Mouse (Mus musculus) embryonic facial prominence, embryonic 14.5 days (tissue): Measurements from ENCODE around the gene Sox6. TPM values are rescaled to one million over a fixed set of nuclear protein-coding genes. Genes with fewer than 3 reads are reported as not detected.

Experiments
- ATAC-seq: fragments of 200-750 bp; cut with Nextera tagmentation; 2 replicates; pipeline ENCODE4 v1.8.0; 2017; ENCODE audit warnings: low read depth, moderate number of reproducible peaks, moderate TSS enrichment
- DNase-seq: peaks from one replicate; pipeline ENCODE4 v3.0.0-alpha.2; 2015; ENCODE audit warnings: low spot score
- H3K27ac ChIP-seq: fragments of 300-500 bp; sonication (generic); replicated peaks from 2 replicates; pipeline ENCODE4 v1.5.1; 2014; ENCODE audit warnings: low read depth, mild to moderate bottlenecking, low read length, moderate library complexity
- H3K27me3 ChIP-seq: fragments of 300-500 bp; sonication (generic); replicated peaks from 2 replicates; pipeline ENCODE4 v1.6.1; 2014; ENCODE audit warnings: low read length; ENCODE audit not compliant: control insufficient read depth, insufficient read depth
- H3K36me3 ChIP-seq: fragments of 300-500 bp; sonication (generic); 2 replicates; pipeline ENCODE4 v1.6.1; 2014; ENCODE audit warnings: low read length, mixed read lengths; ENCODE audit not compliant: control insufficient read depth, insufficient read depth
- H3K4me1 ChIP-seq: fragments of 300-500 bp; sonication (generic); 2 replicates; pipeline ENCODE4 v1.6.1; 2014; ENCODE audit warnings: antibody characterized with exemption, low read length; ENCODE audit not compliant: control insufficient read depth, insufficient read depth
- H3K4me2 ChIP-seq: fragments of 300-500 bp; sonication (generic); 2 replicates; pipeline ENCODE4 v1.6.1; 2014; ENCODE audit warnings: low read depth, mild to moderate bottlenecking, low read length, moderate library complexity, mixed read lengths
- H3K4me3 ChIP-seq: fragments of 300-500 bp; sonication (generic); 2 replicates; pipeline ENCODE4 v1.5.1; 2014; ENCODE audit warnings: low read depth, mild to moderate bottlenecking, low read length
- H3K9ac ChIP-seq: fragments of 300-500 bp; sonication (generic); 2 replicates; pipeline ENCODE4 v1.6.1; 2014; ENCODE audit warnings: low read depth, mild to moderate bottlenecking, low read length, moderate library complexity, mixed read lengths
- H3K9me3 ChIP-seq: fragments of 300-500 bp; sonication (generic); 2 replicates; pipeline ENCODE4 v1.6.1; 2016; ENCODE audit warnings: low read length; ENCODE audit not compliant: control insufficient read depth
- WGBS: fragments of 180-500 bp; shearing (Covaris S2); extraction: QIAGEN DNeasy Blood & Tissue Kit; methylation state at CpG from one replicate; pipeline ENCODE4 v1.1.7; 2014; 5-methylcytosine and 5-hydroxymethylcytosine counted together
- polyA plus RNA-seq: library from polyadenylated mRNA; unstranded; fragments of >200 nt; fragmentation: Nextera tagmentation; extraction: Ambion mirVana; gene quantifications from 2 replicates; pipeline ENCODE4 v1.2.1, GENCODE M21; 2014

The Sox6 gene
- polyA plus RNA-seq, 1 experiment from 2014 or later = 49.9 TPM

DNA sequence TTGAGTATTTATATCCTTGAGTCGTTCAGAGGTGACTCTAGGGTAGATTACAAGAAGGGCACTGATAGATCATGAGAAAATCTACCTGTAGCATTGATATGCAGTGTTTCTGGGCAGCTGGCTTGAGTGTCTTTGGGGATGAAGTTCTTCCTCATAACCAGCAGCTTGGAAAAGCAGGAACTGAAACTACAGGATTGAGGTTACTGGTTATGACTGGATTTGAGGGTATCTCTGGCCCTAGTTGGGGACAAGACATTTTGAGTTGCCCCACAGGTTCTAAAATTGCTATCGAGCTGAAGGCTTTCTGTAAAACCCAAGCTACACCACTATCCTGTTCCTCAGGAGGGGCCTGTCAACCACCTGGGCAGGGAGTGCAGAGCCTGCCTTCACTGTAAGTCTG, 314.2 kb downstream of the Sox6 start:
- no peak for DNase-seq
- Histone ChIP-seq H3K27me3 (no peaks in the 10 kb centered on the region), H3K27ac (no peak overlapping the region), H3K36me3 (no peaks in the 10 kb centered on the region), H3K4me2 (no peak overlapping the region), H3K9ac (no peak overlapping the region), H3K4me3 (no peak overlapping the region), H3K9me3 (no peaks in the 10 kb centered on the region), H3K4me1 (no peaks in the 10 kb centered on the region)
- ATAC-seq = no peak
- 80% methylated on average over 2 of the region's 2 CpGs for WGBS

DNA sequence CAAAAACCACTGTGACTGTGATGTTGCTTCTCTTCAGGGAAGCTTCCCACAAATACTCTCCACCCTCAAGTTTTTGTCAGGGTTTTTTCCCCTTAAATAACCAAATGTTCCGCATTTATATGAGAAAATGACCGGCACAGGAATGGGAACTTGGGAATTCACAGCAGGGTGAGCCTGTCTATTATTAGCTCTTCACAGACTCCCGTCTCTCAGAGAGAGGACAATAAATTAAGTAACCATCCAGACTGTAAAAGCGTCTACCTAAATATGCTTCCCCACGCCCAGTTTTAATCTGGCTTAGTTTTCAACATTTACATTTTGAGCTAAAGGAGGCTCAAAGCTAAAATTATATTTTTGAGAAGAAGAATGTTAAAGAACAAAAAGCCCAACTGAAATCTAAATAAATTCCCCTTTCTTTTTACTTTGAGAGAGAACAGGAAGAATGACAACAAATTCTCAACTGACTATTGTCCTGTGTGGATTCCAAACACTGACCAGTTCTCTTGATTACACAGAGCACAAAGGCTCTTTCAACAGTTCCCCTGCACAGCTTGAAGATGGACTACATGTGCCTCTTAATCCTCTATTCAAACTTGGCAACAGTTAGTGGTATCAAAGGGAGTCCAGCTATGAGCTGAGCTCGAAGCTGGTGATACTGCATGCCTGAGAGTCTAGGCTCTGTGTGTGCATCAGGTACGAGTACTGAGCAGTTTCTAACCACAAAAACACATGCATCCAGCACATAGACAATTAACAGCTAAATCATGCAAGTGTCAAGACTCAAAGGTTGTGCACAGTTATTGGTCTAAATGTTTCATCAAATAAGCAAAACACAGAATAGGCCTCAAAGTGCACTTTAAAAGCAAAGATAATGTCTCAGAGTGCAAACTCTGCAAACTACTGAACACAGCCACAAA, 316.7 kb downstream of the Sox6 start:
- Histone ChIP-seq H3K9ac (no peak overlapping the region), H3K27me3 (no peaks in the 10 kb centered on the region), H3K36me3 (no peaks in the 10 kb centered on the region), H3K4me1 (no peaks in the 10 kb centered on the region), H3K4me3 (no peak overlapping the region), H3K27ac (no peak overlapping the region), H3K9me3 (no peaks in the 10 kb centered on the region), H3K4me2 (no peak overlapping the region)
- ATAC-seq = peak; percentile 18; the same call in 1 of the 2 replicates
- WGBS = 29% methylated on average over 7 of the region's 7 CpGs
- DNase-seq = peak; percentile 43

DNA sequence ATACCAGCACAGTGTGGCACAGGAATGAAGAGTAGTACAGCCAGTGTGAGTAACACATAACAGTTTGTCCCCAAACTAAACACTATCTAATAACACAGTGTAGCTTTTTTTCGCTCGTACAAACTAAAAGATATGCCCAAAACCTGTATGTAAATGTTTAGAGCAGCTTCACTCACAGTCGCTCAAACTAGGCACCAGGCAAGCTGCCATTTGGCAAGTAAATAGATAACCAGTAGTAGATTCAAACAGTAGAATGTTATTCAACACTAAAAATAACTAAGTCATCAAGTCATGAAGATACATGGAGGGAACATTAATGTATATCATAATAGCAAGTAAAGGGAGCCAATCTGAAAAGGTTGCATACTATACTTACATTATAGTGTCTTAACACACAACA, 318.8 kb downstream of the Sox6 start:
- Histone ChIP-seq H3K9me3 (no peaks in the 10 kb centered on the region), H3K4me2 (no peak overlapping the region), H3K27ac (no peak overlapping the region), H3K4me3 (no peak overlapping the region), H3K27me3 (no peaks in the 10 kb centered on the region), H3K36me3 (no peaks in the 10 kb centered on the region), H3K4me1 (no peaks in the 10 kb centered on the region), H3K9ac (no peak overlapping the region)
- ATAC-seq = no peak
- no peak for DNase-seq
- 91% methylated on average over 3 of the region's 3 CpGs for WGBS

DNA sequence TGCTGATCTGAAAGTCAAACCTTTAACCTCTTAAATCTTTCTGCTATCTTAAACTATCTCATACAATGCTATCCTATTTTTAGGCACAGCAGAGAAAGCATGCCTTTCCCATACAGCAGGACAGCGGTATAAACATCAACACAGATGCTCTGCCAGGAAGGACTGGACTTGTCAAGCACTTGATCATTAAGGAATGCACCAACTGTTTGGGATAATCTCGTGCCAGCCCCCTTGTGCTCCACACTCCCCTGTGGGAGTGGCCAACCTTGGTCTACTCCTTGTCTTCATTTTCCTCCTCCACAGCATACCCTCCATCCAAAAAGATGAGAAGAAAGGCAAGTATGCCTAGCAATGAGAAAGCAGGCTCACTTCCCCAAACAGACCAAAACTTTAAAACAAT, 332.5 kb downstream of the Sox6 start:
- peak; percentile 73 for DNase-seq
- Histone ChIP-seq H3K27me3 (no peaks in the 10 kb centered on the region), H3K9ac (no peak overlapping the region), H3K4me3 (no peak overlapping the region), H3K36me3 (no peaks in the 10 kb centered on the region), H3K27ac (no peak overlapping the region), H3K4me1 (no peaks in the 10 kb centered on the region), H3K4me2 (no peak overlapping the region), H3K9me3 (no peaks in the 10 kb centered on the region)
- peak; percentile 81; the same call in 1 of the 2 replicates for ATAC-seq
- 20% methylated on average over 2 of the region's 2 CpGs for WGBS

DNA sequence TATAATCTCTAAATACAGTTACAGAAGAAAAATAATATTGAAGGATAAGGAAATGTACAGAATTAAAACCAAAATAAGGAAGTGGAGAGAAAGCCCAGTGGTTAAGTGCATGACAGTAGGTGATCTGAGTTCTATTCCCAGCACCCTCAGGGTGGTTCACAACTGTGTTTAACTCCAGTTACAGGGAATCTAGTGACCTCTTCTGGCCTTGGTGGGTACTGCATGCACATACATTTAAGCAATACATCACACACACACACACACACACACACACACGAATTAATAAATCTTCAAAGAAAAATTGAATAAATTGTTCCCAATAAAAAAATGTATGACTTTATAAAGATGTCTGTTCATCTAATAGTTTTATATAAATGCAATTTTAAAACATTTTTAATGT, 340.5 kb downstream of the Sox6 start:
- no peaks in the 10 kb centered on the region for H3K27me3 ChIP-seq
- H3K4me3 ChIP-seq = no peak overlapping the region
- no peak overlapping the region for H3K9ac ChIP-seq
- 0 out of 2 replicates have a peak, but pooled peaks cover 3% of the 10 kb centered on the region for H3K9me3 ChIP-seq
- ATAC-seq = no peak
- H3K36me3 ChIP-seq = no peaks in the 10 kb centered on the region
- WGBS = 86% methylated on average over 1 of the region's 1 CpGs
- no peak overlapping the region for H3K4me2 ChIP-seq
- H3K4me1 ChIP-seq = no peaks in the 10 kb centered on the region
- no peak overlapping the region for H3K27ac ChIP-seq
- no peak for DNase-seq

DNA sequence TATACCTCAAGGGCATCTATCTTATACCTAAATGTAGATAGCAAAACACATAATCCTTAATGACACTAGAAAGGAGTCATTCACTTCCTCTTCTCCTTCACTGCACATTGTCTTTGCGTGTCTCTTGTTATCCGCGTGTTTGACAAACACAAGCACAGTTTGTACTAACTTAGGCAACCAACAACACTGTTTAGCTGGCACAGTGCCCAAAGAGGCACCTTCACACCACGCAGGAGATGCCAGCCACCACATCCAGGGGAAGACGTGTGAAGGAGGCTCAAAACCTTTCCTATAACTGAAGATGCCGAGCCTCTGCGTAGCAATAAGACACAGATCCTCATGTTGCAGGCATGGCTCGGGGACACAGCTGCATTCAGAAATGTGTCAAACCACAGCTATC, 345.4 kb downstream of the Sox6 start:
- WGBS = 65% methylated on average over 8 of the region's 8 CpGs
- H3K4me2 ChIP-seq = no peak overlapping the region
- no peak overlapping the region for H3K9ac ChIP-seq
- ATAC-seq (no peak), DNase-seq (no peak)
- H3K27ac ChIP-seq = no peak overlapping the region
- no peaks in the 10 kb centered on the region for H3K4me1 ChIP-seq
- no peaks in the 10 kb centered on the region for H3K36me3 ChIP-seq
- 0 out of 2 replicates have a peak, but pooled peaks cover 3% of the 10 kb centered on the region for H3K9me3 ChIP-seq
- no peaks in the 10 kb centered on the region for H3K27me3 ChIP-seq
- no peak overlapping the region for H3K4me3 ChIP-seq

DNA sequence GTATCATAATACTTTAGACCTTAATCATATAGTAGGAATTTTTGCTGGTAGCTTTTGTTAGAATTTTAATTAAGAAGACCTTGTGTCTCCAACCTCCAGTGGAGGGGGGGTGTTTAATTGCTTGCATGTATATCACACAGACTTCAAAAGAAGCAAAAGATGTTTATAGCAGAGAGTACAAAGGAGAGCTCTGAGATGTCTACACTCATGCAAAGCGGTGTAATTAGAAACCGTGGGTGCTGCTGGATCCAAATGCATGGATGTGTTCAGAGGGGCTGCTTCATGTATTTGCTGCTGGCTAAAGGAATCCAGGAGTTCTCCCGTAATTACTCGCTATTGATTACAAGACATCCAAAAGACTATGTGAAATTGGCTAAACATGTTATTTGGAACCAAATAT, 347.5 kb downstream of the Sox6 start:
- Histone ChIP-seq H3K4me3 (no peak overlapping the region), H3K36me3 (no peaks in the 10 kb centered on the region), H3K4me1 (peaks cover 4% of the 10 kb centered on the region; the same call in 1 of the 2 replicates), H3K27me3 (no peaks in the 10 kb centered on the region), H3K27ac (no peak overlapping the region), H3K9ac (no peak overlapping the region), H3K4me2 (no peak overlapping the region), H3K9me3 (no peaks in the 10 kb centered on the region)
- ATAC-seq (no peak), DNase-seq (peak; percentile 43)
- 29% methylated on average over 4 of the region's 4 CpGs for WGBS

DNA sequence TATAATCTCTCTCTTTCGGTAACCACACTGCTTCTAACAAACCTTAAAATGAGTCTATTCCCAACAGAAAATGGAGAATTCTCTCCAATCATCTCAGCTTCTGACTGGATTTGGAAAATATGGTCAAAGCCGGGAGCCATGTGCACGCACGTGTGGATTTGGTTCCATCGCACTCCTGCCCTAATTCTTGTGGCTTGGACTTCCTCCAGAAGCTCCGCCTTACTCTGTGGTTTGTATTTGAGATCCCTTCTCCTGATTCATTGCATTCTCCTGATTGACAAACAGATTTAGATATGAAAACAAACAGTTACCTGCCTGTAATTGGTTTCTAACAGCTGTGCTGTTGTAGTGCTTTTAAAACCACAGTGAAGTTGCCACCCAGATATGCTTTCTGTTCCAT, 351.9 kb downstream of the Sox6 start:
- ATAC-seq (no peak), DNase-seq (peak; percentile 76)
- H3K4me1 ChIP-seq = peaks cover 4% of the 10 kb centered on the region; the same call in 1 of the 2 replicates
- H3K36me3 ChIP-seq = no peaks in the 10 kb centered on the region
- H3K9ac ChIP-seq = no peak overlapping the region
- no peak overlapping the region; the same call in 1 of the 2 replicates for H3K27ac ChIP-seq
- 49% methylated on average over 6 of the region's 6 CpGs for WGBS
- H3K4me2 ChIP-seq = no peak overlapping the region
- H3K9me3 ChIP-seq = peaks cover 6% of the 10 kb centered on the region; the same call in 1 of the 2 replicates
- H3K4me3 ChIP-seq = no peak overlapping the region
- H3K27me3 ChIP-seq = no peaks in the 10 kb centered on the region

DNA sequence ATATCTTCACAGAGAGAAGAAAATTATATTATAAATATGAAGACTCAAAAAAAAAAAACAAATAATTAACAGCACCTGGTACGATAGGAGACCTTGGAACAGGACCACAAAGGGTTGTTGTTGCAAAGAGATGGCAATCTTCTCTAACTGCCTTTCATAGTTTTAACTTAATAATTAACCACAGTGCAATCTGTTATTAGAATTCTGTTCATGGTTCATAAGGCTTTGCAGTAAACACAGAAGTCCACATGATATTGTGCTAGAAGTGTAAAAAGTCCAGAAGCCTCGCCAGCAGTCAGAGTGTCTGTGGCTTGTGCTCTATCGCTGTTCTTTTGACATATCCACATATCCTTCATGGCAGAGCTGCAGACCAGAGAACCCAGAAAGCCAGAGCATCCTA, 354.5 kb downstream of the Sox6 start:
- Histone ChIP-seq H3K36me3 (no peaks in the 10 kb centered on the region), H3K27ac (no peak overlapping the region), H3K4me3 (no peak overlapping the region), H3K27me3 (no peaks in the 10 kb centered on the region), H3K9me3 (peaks cover 6% of the 10 kb centered on the region; the same call in 1 of the 2 replicates), H3K9ac (no peak overlapping the region), H3K4me1 (peaks cover 4% of the 10 kb centered on the region; the same call in 1 of the 2 replicates), H3K4me2 (no peak overlapping the region)
- ATAC-seq (no peak), DNase-seq (no peak)
- WGBS = 92% methylated on average over 3 of the region's 3 CpGs
